Mouse (Mus musculus): ENCODE data around the gene Abr.
A peak's percentile ranks its signal among the peaks of the same experiment; 100 is the strongest.

Abr gene

DNA sequence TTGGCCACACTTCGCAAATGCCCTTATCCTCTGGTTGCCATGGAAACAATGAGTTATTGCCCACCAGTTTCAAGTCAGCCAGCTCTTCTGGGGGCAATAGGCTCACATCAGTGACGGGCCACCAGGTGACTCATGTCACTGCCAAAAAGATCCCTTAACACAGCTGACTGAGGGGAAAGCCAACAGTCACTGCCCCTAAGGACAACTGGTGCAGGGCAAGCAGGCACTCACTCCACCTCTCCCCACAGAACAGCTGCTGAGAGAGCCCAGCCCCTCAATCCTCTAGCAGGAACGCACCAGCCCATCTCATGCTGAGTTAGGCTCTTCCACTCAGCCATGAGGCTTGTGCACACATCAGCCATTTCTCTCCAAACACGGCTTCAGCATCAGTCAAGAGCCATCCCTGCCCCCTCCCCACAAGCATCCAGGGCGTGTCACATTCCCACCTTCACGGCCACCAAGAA, 128.3 kb downstream of the Abr start:
- peak; percentile 26 for DNase-seq (ENCODE audit: low spot score)

- DNase-seq (ENCODE audit: low spot score), result no peak
Measured at GRCm38 (mm10) chr11:76493167-76493566, 128.9 kb downstream of the Abr start.

GRCm38 (mm10) chr11:76491817-76492216, 130.3 kb downstream of the Abr start:
- DNase-seq (ENCODE audit: low spot score), result no peak

DNA sequence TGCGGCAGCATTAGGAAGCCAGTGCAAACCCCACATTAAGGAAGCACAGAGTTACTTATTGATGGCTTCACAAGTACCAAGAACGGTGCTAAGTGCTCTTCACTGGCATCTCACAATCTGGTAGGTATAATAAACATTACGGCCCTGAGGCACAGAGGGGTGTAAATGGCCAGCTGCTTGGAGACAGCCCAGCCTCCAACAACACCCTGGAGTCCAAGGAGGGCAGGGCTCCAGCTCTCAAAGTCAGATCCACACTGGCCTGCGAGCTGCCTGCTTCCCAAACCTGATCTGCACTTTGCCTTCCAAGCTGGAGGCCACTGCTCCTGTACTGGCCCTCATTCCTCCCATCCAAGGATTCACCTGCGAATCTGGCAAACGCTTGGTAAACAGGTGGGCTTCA, 132.7 kb downstream of the Abr start:
- DNase-seq (ENCODE audit: low spot score), result no peak

GRCm38 (mm10) chr11:76487024-76487423, 135.1 kb downstream of the Abr start:
- DNase-seq (ENCODE audit: low spot score), result no peak

DNA sequence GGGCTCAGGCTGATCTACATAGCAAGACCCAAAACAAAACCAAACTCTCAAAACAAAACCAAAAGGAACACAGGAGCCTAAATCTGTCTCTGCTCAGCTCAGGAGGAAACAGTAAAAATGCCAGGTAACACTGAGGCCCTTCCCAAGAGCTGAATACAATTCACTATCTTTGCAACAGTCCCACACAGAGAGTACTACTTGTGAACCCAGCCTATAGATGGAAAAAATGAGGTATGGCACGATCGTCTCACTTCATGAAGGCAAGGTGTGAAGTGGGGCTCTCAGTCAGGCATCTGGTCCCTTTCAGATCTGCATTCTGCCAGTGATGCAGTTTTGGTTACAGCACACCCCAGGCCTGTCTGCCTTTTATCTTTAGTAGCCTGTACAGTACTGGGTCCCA, 138.1 kb downstream of the Abr start:
- no peak for DNase-seq (ENCODE audit: low spot score)

DNA sequence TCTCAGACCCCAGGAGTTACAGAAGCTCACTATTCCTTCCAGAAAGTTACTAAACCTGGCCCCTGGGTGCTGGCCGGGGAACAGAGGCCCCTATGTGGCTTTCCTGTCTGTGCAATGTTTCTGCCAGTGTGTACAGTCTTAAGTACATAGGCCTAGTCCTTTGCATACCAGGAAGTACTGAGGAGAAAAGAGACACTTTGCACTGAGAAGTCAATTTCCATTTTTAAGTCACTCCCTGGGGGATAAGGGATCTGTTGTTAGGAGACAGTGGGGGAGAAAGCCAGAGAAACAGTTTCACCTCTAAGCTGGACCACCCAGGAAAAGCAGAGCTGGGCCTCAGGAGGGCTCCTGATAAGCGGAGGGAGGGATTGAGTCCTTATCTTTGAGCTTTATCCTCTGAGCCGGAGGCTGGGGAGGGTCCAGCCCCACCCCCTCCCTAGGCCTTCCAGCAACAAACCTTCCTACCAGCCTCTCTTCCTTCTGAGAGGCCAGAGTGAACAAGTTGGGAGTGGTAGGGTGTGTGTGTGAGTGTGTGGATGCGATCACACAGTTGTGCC, 138.9 kb downstream of the Abr start:
- DNase-seq (ENCODE audit: low spot score), result no peak

DNA sequence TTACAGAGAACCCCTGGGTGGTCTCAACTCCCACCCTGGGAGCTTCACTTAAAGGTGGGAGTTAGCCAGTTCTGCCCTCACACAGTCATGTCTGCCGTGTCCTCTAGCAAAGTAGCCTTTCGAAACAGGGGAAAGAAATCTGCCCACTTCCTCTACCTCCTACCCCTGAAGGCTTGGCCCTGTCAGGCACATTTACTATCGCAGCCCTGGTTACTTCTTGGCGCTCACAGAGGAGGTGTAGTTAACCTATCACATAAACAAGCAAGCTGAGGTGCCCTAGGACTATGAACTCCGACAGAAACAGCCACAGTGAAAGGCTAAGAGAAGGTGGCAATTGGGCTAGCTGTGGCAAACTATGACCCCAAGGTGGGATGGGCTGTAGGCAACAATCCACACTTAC, 139.4 kb downstream of the Abr start:
- no peak for DNase-seq (ENCODE audit: low spot score)

DNA sequence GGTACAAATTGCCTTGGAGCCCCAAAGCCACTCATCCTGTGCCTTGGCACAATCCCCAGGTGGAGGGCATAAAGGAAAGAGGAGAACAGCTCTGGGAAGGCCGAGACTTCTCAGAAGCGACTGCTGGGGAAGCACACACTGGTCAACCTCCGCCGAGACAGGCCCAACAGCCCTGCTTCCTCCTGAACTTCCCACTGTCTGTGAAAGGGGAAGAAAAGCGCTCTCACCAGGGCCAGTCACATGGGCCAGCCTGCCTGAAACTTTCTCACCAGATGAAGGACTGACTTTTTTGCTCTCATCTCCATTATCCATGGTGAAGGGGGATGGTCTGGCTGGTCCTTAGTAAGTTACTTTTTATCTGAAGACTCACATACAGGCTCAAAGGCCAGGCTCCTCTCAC, 139.9 kb downstream of the Abr start:
- DNase-seq (ENCODE audit: low spot score), result no peak

DNA sequence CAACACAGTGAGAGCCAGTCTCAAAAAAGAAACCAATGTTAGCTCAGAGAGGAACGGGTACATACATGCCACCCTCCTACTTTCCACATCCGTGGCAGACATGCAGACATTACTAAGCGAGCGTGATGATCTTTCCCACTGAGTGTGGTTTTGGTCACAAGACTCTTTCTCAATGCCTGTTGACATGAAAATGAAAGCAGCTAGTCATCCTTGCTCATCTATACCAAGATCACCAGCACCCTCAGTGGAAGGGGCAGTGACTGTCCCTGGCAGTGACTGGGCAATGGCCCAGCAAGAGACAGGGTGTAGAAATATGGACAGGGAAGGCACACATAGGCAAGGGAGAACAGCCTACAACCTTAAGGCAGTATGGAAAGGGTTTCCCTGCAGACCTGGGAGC, 142.4 kb downstream of the Abr start:
- peak; percentile 56 for DNase-seq (ENCODE audit: low spot score)

DNA sequence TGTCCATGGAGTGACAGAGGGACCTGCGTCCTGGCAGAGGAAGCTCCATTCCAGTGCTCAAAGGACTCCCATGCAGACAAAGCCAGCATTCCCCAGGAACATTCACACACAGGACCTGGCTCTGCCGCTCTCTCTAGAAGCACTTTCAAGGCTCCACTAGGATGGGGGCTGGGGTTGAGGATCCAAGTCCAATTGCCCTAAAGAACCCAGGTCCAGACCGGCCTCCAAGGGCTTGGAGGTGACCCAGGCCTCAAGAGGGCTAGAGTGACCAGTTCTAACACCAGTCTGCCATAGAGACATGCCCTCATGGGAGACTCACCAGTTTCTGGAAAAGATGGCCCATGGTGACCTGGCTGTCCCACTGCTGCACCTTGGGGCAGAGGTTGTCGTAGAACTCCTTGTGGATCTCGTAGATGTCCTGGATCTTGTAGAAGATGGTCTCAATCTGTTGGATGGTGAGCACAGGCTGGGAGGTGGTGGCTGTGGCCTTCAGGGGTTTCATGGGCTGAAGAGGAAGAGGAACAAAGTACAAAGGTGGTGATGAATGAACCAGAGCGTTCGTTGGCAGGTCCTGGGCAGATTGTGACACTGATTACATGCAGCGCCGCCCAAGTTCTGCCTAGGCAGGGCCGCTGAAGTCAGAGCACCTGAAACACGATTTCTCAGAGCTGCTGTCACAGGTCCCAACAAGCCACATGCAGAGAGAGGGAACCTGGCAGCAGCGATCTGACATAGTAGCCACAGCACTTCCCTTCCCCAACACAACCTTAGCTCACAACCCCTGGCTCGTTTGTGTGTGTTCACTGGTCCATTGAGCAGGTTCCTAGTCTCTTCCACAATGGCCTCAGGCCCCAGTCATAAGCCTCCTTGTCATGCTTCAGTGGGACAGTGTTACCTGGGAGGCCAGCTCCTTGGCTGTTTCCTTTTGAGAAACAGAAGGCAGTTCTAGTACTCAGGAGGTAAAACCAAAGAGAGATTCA, 143.1 kb downstream of the Abr start:
- no peak for DNase-seq (ENCODE audit: low spot score)

- DNase-seq (ENCODE audit: low spot score), result no peak
Measured at GRCm38 (mm10) chr11:76477095-76477525, 145.0 kb downstream of the Abr start.

GRCm38 (mm10) chr11:76476376-76477094, 145.6 kb downstream of the Abr start:
- no peak for DNase-seq (ENCODE audit: low spot score)

- DNase-seq (ENCODE audit: low spot score), result no peak
Measured at GRCm38 (mm10) chr11:76472617-76473016, 149.5 kb downstream of the Abr start.

DNA sequence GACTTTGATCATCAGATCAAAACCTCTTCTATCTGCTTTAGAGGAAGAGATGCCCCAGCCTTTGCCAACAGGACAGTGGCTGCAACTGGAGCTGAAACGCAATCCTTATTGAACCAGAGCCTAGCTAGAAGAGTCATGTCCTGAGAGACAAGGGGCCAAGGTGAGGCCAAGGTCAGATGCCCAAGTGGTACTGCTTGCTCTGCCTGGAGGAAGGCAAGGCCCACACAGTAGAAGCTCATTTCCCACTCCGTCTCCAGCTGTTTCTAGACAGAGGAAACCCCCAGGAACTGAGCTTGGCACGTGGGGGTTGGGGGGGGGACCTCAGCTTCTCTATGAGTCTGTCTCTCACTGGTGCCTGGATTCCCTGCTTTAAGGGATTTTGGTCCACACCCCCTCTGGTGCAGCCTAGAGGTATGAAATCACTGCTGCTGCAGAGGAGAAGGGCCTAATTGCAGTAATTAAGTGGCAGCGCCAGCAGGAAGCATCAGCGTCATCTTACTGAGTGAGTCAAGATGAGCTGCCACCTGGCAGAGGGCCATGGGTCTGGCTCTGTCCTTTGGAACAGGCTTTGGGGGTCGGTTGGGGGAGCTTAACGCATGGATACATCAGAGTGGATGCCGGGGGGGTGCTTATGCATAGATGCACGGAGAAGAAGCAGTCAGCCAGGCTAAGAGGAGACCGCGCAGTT, 152.7 kb downstream of the Abr start:
- no peak for DNase-seq (ENCODE audit: low spot score)

GRCm38 (mm10) chr11:76468347-76468746, 153.8 kb downstream of the Abr start:
- DNase-seq (ENCODE audit: low spot score), result peak; percentile 35

DNA sequence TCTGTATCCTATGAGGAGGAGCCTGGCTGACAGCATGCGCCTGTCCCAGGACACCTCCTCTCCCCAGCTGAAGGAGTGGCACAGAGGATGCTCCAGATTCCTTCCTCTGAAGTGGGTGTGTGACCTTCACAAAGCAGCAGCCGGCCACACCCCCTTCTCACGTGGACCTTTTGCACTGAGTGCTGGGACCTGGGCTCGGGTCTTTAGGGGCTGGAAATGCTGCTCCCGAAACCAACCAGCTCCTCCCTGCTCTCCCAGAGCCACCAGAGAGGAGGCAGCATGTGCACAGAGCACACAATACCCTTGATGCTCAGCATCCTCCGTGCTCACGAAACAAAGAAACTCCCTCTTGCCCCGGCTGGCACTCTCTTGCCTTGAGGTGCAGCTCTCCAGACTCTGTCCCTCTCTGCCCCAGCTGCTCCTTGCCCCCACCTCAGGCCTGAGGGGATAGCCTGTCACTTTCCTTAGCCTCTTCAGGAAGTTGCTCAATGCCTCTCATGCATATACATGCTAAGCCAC, 154.6 kb downstream of the Abr start:
- DNase-seq (ENCODE audit: low spot score), result no peak

DNA sequence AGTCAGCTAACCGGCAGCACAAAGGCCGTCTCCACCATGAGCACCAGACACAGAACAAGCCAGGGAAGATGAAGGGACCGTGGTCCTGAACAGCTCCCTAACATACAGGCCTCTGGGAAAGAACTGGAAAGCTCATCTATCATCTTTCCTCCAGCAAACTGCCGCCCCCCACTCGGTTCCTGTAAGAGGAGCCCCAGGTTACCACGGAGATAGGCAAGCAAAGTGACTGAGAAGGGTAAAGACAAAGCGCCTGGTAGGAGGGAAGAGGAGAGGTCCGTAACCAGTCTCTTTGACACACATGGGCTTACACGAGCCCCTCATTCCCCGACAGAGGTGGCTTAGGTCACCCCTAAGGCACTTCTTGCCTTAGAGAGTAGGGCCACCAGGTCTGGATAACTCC, 155.0 kb downstream of the Abr start:
- DNase-seq (ENCODE audit: low spot score), result no peak

DNA sequence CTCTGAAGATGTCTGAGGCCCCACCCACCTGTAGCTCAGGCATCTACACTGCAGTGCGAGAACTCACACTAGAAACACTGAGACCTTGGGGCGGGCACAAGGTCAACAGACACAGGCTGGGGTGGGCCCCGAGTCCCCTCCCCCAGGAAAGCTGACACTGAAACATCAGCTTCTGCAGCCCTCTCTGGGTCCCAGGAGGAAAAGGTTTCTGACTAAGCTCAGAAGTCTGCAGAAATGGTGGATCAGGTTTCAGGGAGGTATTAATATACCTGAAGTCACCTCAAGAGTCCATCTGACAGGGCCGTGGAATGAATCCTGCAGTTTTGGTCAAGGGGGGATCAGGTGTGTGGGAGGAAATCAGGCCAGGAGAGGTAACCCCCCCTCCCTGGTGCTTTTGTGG, 156.2 kb downstream of the Abr start:
- DNase-seq (ENCODE audit: low spot score), result no peak

DNA sequence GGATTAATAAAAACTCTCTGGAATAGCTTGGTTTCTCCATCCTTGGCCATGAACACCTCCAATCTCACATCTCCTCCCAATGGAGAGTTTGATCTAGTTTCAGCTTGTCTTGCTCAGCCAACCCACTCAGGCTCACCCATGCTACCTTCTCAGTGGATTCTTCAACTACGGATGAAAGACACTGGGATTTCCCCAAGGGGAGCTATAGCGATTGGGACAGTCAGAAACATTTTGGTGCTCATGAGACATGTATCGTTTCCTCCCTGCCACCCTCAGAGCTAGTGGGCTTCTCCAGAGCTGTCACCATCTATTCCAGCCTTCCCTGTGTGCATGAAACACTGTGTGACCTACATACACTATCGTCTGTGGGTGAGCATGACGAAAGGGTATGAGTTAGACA, 160.4 kb downstream of the Abr start:
- DNase-seq (ENCODE audit: low spot score), result no peak

DNA sequence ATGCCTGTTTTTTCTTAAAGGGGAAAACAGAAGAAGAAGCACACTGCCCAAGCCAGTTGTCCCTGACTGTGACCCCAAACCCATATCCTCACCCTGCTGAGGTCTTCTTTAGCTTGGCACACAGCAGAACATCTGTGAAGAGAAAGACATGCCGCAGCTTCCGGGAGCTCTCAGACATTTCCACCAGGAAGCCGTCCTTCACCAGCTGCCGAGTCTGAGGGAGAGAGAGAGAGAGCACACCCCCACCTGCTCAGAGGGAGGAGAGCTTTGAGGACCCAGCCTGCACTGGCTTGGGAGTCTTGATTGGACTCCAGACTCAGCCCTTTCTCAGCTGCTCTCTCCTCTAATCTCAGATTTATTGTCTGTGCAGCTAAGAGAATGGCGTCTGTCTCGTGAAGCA, 160.9 kb downstream of the Abr start:
- DNase-seq (ENCODE audit: low spot score), result no peak

DNA sequence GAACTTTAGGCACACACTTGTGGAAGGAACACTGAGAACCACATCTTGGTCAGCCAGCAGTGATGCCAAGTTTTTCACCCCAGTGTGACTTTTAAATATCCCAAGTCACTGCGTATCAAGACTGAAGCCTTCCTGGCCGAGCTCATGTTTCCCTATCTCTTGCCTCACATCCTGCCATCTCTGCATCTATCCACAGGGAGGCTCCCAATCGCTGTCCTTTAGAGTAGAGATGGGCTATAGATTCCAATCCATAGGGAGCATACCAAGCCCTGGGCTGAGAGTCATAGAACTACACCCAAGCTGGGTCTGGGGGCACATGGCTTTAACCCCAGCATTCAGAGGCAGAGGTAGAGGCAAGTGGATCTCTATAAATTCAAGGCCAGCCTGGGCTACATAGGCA, 162.6 kb downstream of the Abr start:
- no peak for DNase-seq (ENCODE audit: low spot score)
